Mouse (Mus musculus) brown adipose tissue, adult 24 weeks (tissue): ENCODE data around the gene Gm47429. TPM values are rescaled to one million over a fixed set of nuclear protein-coding genes. Genes with fewer than 3 reads are reported as not detected.

Experiments used
- polyA plus RNA-seq: library from polyadenylated mRNA; stranded (reverse); fragments of >200 nt; gene quantifications from 2 replicates; pipeline ENCODE4 v1.2.4, GENCODE M21; 2012; ENCODE audit not compliant: missing spikeins, insufficient read depth, insufficient read length

Gm47429 gene
- polyA plus RNA-seq, 1 experiment = not detected

Other genes with a start within 250 kb of the Gm47429 start
- gene Gm906, start 193.6 kb downstream of the Gm47429 start, polyA plus RNA-seq = not detected in 2 replicates
- gene Fbxw17, start 26.0 kb downstream of the Gm47429 start, polyA plus RNA-seq = 8.1 and 8.5 TPM in 2 replicates
- not detected in 2 replicates for gene Nutm2, start 23.4 kb upstream of the Gm47429 start, polyA plus RNA-seq
- gene Gm904, start 199.3 kb upstream of the Gm47429 start, polyA plus RNA-seq = not detected in 2 replicates